Mouse (Mus musculus): ENCODE results near the gene Cdkl2. TPM values are rescaled to one million over a fixed set of nuclear protein-coding genes. Genes with fewer than 3 reads are reported as not detected.
A peak's percentile ranks its signal among the peaks of the same experiment; 100 is the strongest.

The Cdkl2 gene
- polyA plus RNA-seq, 1 experiment from 2014 or later = 0.31 TPM

DNA sequence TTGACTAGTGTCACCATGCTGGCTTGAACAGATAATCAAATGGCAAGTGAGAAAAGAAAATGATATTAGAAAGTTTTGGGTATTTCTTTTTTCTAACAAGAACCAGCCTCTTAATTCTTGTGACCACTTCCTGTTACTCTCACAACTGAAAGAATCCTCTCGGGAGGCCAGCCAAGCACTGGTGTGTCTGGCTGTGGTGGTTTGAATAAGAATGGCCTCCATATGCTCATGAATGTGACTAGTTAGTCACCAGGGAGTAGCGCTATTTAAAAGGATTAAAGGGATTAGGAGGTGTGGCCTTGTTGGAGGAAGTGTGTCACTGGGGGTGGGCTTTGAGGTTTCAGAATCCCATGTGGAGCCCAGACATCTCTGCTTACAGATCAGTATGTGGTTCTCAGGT, 58.0 kb downstream of the Cdkl2 start:
- WGBS (ENCODE audit: insufficient replicate concordance) = 53% methylated on average over 2 of the region's 2 CpGs
- Histone ChIP-seq H3K27ac (ENCODE audit: low read length) (no peak overlapping the region), H3K27me3 (ENCODE audit: control insufficient read depth, insufficient read depth, low read depth, low read length) (no peaks in the 10 kb centered on the region), H3K36me3 (ENCODE audit: control insufficient read depth, insufficient read depth) (no peaks in the 10 kb centered on the region), H3K4me1 (ENCODE audit: control insufficient read depth, low read depth, low read length) (no peaks in the 10 kb centered on the region), H3K9me3 (replicated peaks; ENCODE audit: control insufficient read depth, low read length) (no peaks in the 10 kb centered on the region), H3K4me3 (ENCODE audit: low read depth, low read length) (no peak overlapping the region), H3K4me2 (ENCODE audit: low read depth, low read length) (no peak overlapping the region), H3K9ac (ENCODE audit: low read depth, low read length) (no peak overlapping the region)
- no peak for ATAC-seq (ENCODE audit: low read depth)

DNA sequence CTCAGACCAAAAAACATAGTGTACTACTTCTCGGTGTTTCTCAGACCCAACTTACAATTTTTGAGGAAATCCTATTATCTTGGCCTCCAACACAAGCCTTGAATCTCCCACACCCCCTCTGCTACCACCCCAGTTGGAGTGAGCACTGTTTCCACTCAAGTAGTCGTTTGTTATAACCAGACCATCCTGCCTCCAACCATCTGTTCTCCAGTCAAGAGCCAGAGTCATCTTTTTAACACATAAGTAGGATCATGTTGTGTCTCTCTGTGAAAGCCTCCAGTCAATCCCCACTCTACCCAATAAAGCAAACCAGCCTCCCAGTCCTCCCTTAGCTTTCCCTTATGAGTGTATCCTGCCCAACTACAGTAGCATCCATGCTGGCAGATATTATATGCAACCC, 60.2 kb downstream of the Cdkl2 start:
- Histone ChIP-seq H3K4me3 (ENCODE audit: low read depth, low read length) (no peak overlapping the region), H3K27me3 (ENCODE audit: control insufficient read depth, insufficient read depth, low read depth, low read length) (no peaks in the 10 kb centered on the region), H3K9me3 (replicated peaks; ENCODE audit: control insufficient read depth, low read length) (no peaks in the 10 kb centered on the region), H3K4me2 (ENCODE audit: low read depth, low read length) (no peak overlapping the region), H3K4me1 (ENCODE audit: control insufficient read depth, low read depth, low read length) (no peaks in the 10 kb centered on the region), H3K27ac (ENCODE audit: low read length) (no peak overlapping the region), H3K36me3 (ENCODE audit: control insufficient read depth, insufficient read depth) (no peaks in the 10 kb centered on the region), H3K9ac (ENCODE audit: low read depth, low read length) (no peak overlapping the region)
- 51% methylated on average over 2 of the region's 2 CpGs for WGBS (ENCODE audit: insufficient replicate concordance)
- ATAC-seq (ENCODE audit: low read depth) = no peak

- H3K27me3 ChIP-seq (ENCODE audit: control insufficient read depth, insufficient read depth, low read depth, low read length) = no peaks in the 10 kb centered on the region
- WGBS (ENCODE audit: insufficient replicate concordance) = 73% methylated on average over 11 of the region's 11 CpGs
- peak; percentile 61 for ATAC-seq (ENCODE audit: low read depth)
- no peaks in the 10 kb centered on the region for H3K36me3 ChIP-seq (ENCODE audit: control insufficient read depth, insufficient read depth)
- no peak overlapping the region for H3K27ac ChIP-seq (ENCODE audit: low read length)
- no peak overlapping the region for H3K9ac ChIP-seq (ENCODE audit: low read depth, low read length)
- no peak overlapping the region for H3K4me2 ChIP-seq (ENCODE audit: low read depth, low read length)
- no peaks in the 10 kb centered on the region for H3K4me1 ChIP-seq (ENCODE audit: control insufficient read depth, low read depth, low read length)
- no peak overlapping the region for H3K4me3 ChIP-seq (ENCODE audit: low read depth, low read length)
- H3K9me3 ChIP-seq (replicated peaks; ENCODE audit: control insufficient read depth, low read length) = no peaks in the 10 kb centered on the region
Observed at GRCm38 (mm10) chr5:91981176-91981840, 62.4 kb downstream of the Cdkl2 start.

DNA sequence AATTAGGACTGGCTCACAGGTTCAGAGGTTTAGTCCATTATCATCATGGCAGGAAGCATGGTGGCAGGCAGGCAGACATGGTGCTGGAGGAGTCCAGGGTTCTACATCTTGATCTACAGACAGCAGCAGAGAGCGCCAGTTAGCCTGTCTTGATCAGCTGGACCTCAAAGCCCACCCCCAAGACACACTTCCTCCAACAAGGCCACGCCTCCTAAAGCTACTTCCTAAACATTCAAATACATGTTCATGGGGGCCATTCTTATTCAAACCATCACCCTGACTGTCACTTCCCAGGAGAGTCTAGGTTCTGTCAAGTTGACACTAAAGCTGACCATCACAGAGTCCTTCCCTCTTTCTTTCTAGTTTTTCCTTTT, 66.3 kb downstream of the Cdkl2 start:
- Histone ChIP-seq H3K4me3 (ENCODE audit: low read depth, low read length) (no peak overlapping the region), H3K4me2 (ENCODE audit: low read depth, low read length) (no peak overlapping the region), H3K9ac (ENCODE audit: low read depth, low read length) (no peak overlapping the region), H3K27me3 (ENCODE audit: control insufficient read depth, insufficient read depth, low read depth, low read length) (no peaks in the 10 kb centered on the region), H3K9me3 (replicated peaks; ENCODE audit: control insufficient read depth, low read length) (no peaks in the 10 kb centered on the region), H3K27ac (ENCODE audit: low read length) (no peak overlapping the region), H3K36me3 (ENCODE audit: control insufficient read depth, insufficient read depth) (no peaks in the 10 kb centered on the region), H3K4me1 (ENCODE audit: control insufficient read depth, low read depth, low read length) (no peaks in the 10 kb centered on the region)
- 56% methylated on average over 2 of the region's 2 CpGs for WGBS (ENCODE audit: insufficient replicate concordance)
- ATAC-seq (ENCODE audit: low read depth) = no peak

DNA sequence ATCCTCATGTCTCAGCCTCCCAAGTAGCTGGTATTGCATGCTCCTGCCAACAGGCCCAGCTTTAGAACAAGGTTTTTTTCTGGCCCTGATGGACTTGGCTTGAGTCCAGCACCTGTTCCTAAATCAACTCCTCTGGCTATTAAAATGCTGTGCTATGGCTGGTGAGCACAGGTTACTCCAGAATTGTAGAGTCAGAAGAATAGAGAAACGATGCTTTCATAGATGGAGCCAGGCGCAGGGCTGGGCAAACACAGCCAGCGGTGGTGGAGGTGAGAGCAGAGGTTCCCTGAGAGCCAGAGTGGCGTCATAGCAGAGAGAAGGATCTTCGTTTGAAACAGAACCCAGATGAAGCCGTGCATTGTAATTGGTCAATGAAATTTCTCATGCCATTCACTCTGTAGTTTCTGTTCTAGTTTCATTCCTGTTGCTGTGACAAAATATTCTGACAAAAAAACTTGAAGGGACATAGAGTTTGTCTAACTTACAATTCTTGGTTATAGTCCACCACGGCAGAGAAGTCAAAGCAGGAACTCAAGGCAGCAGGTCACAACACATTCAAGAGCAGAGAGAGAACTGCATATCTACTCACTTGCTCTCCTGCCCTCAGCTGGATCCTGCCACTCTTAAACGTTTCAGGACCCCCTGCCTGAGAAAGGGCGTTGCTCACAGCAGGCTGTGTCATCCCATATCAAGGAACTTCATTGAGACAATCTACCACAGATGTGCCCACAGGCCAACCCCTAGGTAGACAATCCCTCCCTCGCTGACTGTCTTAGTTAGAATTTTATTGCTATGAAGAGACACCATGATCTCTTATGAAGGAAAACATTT, 66.9 kb downstream of the Cdkl2 start:
- no peak overlapping the region for H3K4me3 ChIP-seq (ENCODE audit: low read depth, low read length)
- H3K9me3 ChIP-seq (replicated peaks; ENCODE audit: control insufficient read depth, low read length) = no peaks in the 10 kb centered on the region
- WGBS (ENCODE audit: insufficient replicate concordance) = 57% methylated on average over 10 of the region's 10 CpGs
- no peak overlapping the region for H3K27ac ChIP-seq (ENCODE audit: low read length)
- no peak overlapping the region for H3K9ac ChIP-seq (ENCODE audit: low read depth, low read length)
- no peaks in the 10 kb centered on the region for H3K27me3 ChIP-seq (ENCODE audit: control insufficient read depth, insufficient read depth, low read depth, low read length)
- no peaks in the 10 kb centered on the region for H3K36me3 ChIP-seq (ENCODE audit: control insufficient read depth, insufficient read depth)
- no peaks in the 10 kb centered on the region for H3K4me1 ChIP-seq (ENCODE audit: control insufficient read depth, low read depth, low read length)
- no peak for ATAC-seq (ENCODE audit: low read depth)
- H3K4me2 ChIP-seq (ENCODE audit: low read depth, low read length) = no peak overlapping the region

DNA sequence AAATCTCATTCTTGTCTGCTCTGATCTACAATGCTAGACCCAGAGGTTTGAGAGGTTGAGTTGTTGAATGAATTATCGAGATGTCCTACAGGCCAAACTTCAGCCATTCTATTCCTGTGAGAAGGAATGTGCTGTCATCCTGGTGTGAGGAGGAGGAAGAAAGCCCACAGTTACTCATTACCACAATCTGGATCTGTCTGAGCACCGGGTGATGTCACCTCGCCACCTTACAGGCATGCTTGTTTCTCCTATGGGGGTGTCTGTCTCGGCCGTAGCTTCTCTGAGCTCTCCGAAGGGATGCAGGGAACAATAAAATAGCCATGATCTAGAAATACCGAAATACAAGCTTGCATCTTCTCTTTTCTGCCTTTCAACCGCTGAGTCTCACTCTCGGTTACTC, 67.9 kb downstream of the Cdkl2 start:
- Histone ChIP-seq H3K27ac (ENCODE audit: low read length) (no peak overlapping the region), H3K4me3 (ENCODE audit: low read depth, low read length) (no peak overlapping the region), H3K4me2 (ENCODE audit: low read depth, low read length) (no peak overlapping the region), H3K27me3 (ENCODE audit: control insufficient read depth, insufficient read depth, low read depth, low read length) (no peaks in the 10 kb centered on the region), H3K4me1 (ENCODE audit: control insufficient read depth, low read depth, low read length) (no peaks in the 10 kb centered on the region), H3K36me3 (ENCODE audit: control insufficient read depth, insufficient read depth) (no peaks in the 10 kb centered on the region), H3K9ac (ENCODE audit: low read depth, low read length) (no peak overlapping the region), H3K9me3 (replicated peaks; ENCODE audit: control insufficient read depth, low read length) (no peaks in the 10 kb centered on the region)
- no peak for ATAC-seq (ENCODE audit: low read depth)
- 76% methylated on average over 9 of the region's 9 CpGs for WGBS (ENCODE audit: insufficient replicate concordance)

DNA sequence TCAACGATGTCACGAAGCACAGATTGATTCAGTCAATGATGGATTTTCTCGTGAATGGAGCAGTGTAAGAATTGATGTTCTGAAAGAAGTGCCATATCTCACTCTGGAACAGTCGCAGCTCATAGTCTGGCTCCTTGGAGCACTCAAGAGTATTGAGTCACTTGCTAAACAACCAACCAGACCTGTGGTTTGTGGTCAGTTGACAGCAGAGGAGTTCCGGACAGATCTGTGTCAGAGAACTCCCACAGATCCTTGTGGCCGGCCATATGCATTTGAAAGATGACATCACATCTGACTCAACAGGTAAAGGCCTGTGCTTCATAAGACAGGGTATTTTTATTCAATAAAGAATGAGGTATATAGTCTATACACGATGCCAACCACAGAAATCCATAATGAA, 69.7 kb downstream of the Cdkl2 start:
- no peak overlapping the region for H3K4me3 ChIP-seq (ENCODE audit: low read depth, low read length)
- peaks cover 5% of the 10 kb centered on the region; the same call in 1 of the 2 replicates for H3K36me3 ChIP-seq (ENCODE audit: control insufficient read depth, insufficient read depth)
- H3K9ac ChIP-seq (ENCODE audit: low read depth, low read length) = no peak overlapping the region
- WGBS (ENCODE audit: insufficient replicate concordance) = 48% methylated on average over 7 of the region's 7 CpGs
- no peak overlapping the region for H3K27ac ChIP-seq (ENCODE audit: low read length)
- H3K9me3 ChIP-seq (replicated peaks; ENCODE audit: control insufficient read depth, low read length) = no peaks in the 10 kb centered on the region
- ATAC-seq (ENCODE audit: low read depth) = no peak
- no peak overlapping the region for H3K4me2 ChIP-seq (ENCODE audit: low read depth, low read length)
- no peaks in the 10 kb centered on the region for H3K27me3 ChIP-seq (ENCODE audit: control insufficient read depth, insufficient read depth, low read depth, low read length)
- H3K4me1 ChIP-seq (ENCODE audit: control insufficient read depth, low read depth, low read length) = no peaks in the 10 kb centered on the region

DNA sequence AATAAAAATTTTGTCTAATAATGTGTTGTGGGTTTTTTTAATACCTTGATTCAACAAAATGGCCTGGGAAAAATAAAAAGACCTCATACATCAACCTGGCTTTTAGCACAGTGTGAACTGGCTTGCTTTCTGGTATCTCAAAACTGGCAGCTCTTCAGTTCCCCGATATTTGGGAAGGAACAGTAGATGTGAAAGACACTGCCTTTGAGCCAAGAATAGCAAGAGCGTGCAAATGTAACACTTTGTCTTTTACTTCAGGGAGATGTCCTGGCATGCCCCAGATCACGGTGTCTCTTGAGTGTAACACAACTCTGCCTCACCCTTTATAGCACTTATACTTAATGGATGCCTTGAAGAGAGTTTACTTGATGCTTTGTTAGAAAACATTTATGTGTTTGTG, 71.6 kb downstream of the Cdkl2 start:
- Histone ChIP-seq H3K9ac (ENCODE audit: low read depth, low read length) (no peak overlapping the region), H3K4me1 (ENCODE audit: control insufficient read depth, low read depth, low read length) (no peaks in the 10 kb centered on the region), H3K27me3 (ENCODE audit: control insufficient read depth, insufficient read depth, low read depth, low read length) (no peaks in the 10 kb centered on the region), H3K4me3 (ENCODE audit: low read depth, low read length) (no peak overlapping the region), H3K4me2 (ENCODE audit: low read depth, low read length) (no peak overlapping the region), H3K9me3 (replicated peaks; ENCODE audit: control insufficient read depth, low read length) (no peaks in the 10 kb centered on the region), H3K27ac (ENCODE audit: low read length) (no peak overlapping the region), H3K36me3 (ENCODE audit: control insufficient read depth, insufficient read depth) (peaks cover 5% of the 10 kb centered on the region; the same call in 1 of the 2 replicates)
- ATAC-seq (ENCODE audit: low read depth) = no peak
- WGBS (ENCODE audit: insufficient replicate concordance) = 74% methylated on average over 3 of the region's 3 CpGs

Measured in liver, embryonic 16.5 days (tissue).